Mouse (Mus musculus): ENCODE data around the gene Topors. TPM values are rescaled to one million over a fixed set of nuclear protein-coding genes. Genes with fewer than 3 reads are reported as not detected.
"Not testable (repeated sequence)": the region's sequence is repeated elsewhere in the genome, so short reads cannot be mapped to it uniquely, and the experiment has no call there.

Gene Topors
- 78.8 to 88.0 TPM (median 79.8 TPM) in 3 replicates for total RNA-seq (2017)

GRCm38 (mm10) chr4:40269430-40270032 lies at the start of gene Topors, which contains the start of gene Smim27:
Gene Topors (minus strand): TSS chr4:40269850.
Gene Smim27 (plus strand): TSS chr4:40269579.
- ATAC-seq (replicated peaks; ENCODE audit: insufficient number of reproducible peaks, low FRiP score, low TSS enrichment, poor library complexity, severe bottlenecking): peak; percentile 91

GRCm38 (mm10) chr4:40317404-40317803 lies 47.8 kb upstream of the Topors start:
- no peak for ATAC-seq (replicated peaks; ENCODE audit: insufficient number of reproducible peaks, low FRiP score, low TSS enrichment, poor library complexity, severe bottlenecking)

GRCm38 (mm10) chr4:40313026-40313425 lies 43.4 kb upstream of the Topors start:
- peak; percentile 90 for ATAC-seq (replicated peaks; ENCODE audit: insufficient number of reproducible peaks, low FRiP score, low TSS enrichment, poor library complexity, severe bottlenecking)

- ATAC-seq (replicated peaks; ENCODE audit: insufficient number of reproducible peaks, low FRiP score, low TSS enrichment, poor library complexity, severe bottlenecking): no peak
Measured at GRCm38 (mm10) chr4:40312213-40312612, 42.6 kb upstream of the Topors start.

- no peak for ATAC-seq (replicated peaks; ENCODE audit: insufficient number of reproducible peaks, low FRiP score, low TSS enrichment, poor library complexity, severe bottlenecking)
Measured at GRCm38 (mm10) chr4:40310796-40311383, 41.2 kb upstream of the Topors start.

- no peak for ATAC-seq (replicated peaks; ENCODE audit: insufficient number of reproducible peaks, low FRiP score, low TSS enrichment, poor library complexity, severe bottlenecking)
Measured at GRCm38 (mm10) chr4:40309682-40310081, 40.0 kb upstream of the Topors start.

- no peak for ATAC-seq (replicated peaks; ENCODE audit: insufficient number of reproducible peaks, low FRiP score, low TSS enrichment, poor library complexity, severe bottlenecking)
Measured at GRCm38 (mm10) chr4:40302445-40303125, 32.9 kb upstream of the Topors start.

- peak; percentile 87 for ATAC-seq (replicated peaks; ENCODE audit: insufficient number of reproducible peaks, low FRiP score, low TSS enrichment, poor library complexity, severe bottlenecking)
Measured at GRCm38 (mm10) chr4:40301076-40301789, 31.6 kb upstream of the Topors start.

GRCm38 (mm10) chr4:40299169-40299568 lies 29.5 kb upstream of the Topors start:
- ATAC-seq (replicated peaks; ENCODE audit: insufficient number of reproducible peaks, low FRiP score, low TSS enrichment, poor library complexity, severe bottlenecking): no peak

GRCm38 (mm10) chr4:40291511-40291910 lies 21.9 kb upstream of the Topors start:
- not testable (repeated sequence) for ATAC-seq (replicated peaks; ENCODE audit: insufficient number of reproducible peaks, low FRiP score, low TSS enrichment, poor library complexity, severe bottlenecking)

- ATAC-seq (replicated peaks; ENCODE audit: insufficient number of reproducible peaks, low FRiP score, low TSS enrichment, poor library complexity, severe bottlenecking): no peak
Measured at GRCm38 (mm10) chr4:40289046-40289445, 19.4 kb upstream of the Topors start.

- ATAC-seq (replicated peaks; ENCODE audit: insufficient number of reproducible peaks, low FRiP score, low TSS enrichment, poor library complexity, severe bottlenecking): peak; percentile 70; the same call in 1 of the 2 replicates
Measured at GRCm38 (mm10) chr4:40287415-40287814, 17.8 kb upstream of the Topors start.

GRCm38 (mm10) chr4:40285582-40285981 lies 15.9 kb upstream of the Topors start:
- ATAC-seq (replicated peaks; ENCODE audit: insufficient number of reproducible peaks, low FRiP score, low TSS enrichment, poor library complexity, severe bottlenecking): peak; percentile 66; the same call in 1 of the 2 replicates

- ATAC-seq (replicated peaks; ENCODE audit: insufficient number of reproducible peaks, low FRiP score, low TSS enrichment, poor library complexity, severe bottlenecking): peak; percentile 99
Measured at GRCm38 (mm10) chr4:40279276-40279900, 9.7 kb upstream of the Topors start, which contains the start of gene Ndufb6. Gene Ndufb6 (minus strand): TSS chr4:40279421.

- no peak for ATAC-seq (replicated peaks; ENCODE audit: insufficient number of reproducible peaks, low FRiP score, low TSS enrichment, poor library complexity, severe bottlenecking)
Measured at GRCm38 (mm10) chr4:40278880-40279275, 9.2 kb upstream of the Topors start.

- peak; percentile 23; the same call in 1 of the 2 replicates for ATAC-seq (replicated peaks; ENCODE audit: insufficient number of reproducible peaks, low FRiP score, low TSS enrichment, poor library complexity, severe bottlenecking)
Measured at GRCm38 (mm10) chr4:40268835-40269234, 815 bp downstream of the Topors start.

GRCm38 (mm10) chr4:40268204-40268813 lies 1.3 kb downstream of the Topors start:
- peak; percentile 50 for ATAC-seq (replicated peaks; ENCODE audit: insufficient number of reproducible peaks, low FRiP score, low TSS enrichment, poor library complexity, severe bottlenecking)

GRCm38 (mm10) chr4:40267681-40268080 lies 2.0 kb downstream of the Topors start:
- ATAC-seq (replicated peaks; ENCODE audit: insufficient number of reproducible peaks, low FRiP score, low TSS enrichment, poor library complexity, severe bottlenecking): no peak
